Mouse (Mus musculus): ENCODE data around the gene Slc38a10. TPM values are rescaled to one million over a fixed set of nuclear protein-coding genes. Genes with fewer than 3 reads are reported as not detected.

The Slc38a10 gene
- polyA plus RNA-seq, 1 experiment = 44.0 TPM

DNA sequence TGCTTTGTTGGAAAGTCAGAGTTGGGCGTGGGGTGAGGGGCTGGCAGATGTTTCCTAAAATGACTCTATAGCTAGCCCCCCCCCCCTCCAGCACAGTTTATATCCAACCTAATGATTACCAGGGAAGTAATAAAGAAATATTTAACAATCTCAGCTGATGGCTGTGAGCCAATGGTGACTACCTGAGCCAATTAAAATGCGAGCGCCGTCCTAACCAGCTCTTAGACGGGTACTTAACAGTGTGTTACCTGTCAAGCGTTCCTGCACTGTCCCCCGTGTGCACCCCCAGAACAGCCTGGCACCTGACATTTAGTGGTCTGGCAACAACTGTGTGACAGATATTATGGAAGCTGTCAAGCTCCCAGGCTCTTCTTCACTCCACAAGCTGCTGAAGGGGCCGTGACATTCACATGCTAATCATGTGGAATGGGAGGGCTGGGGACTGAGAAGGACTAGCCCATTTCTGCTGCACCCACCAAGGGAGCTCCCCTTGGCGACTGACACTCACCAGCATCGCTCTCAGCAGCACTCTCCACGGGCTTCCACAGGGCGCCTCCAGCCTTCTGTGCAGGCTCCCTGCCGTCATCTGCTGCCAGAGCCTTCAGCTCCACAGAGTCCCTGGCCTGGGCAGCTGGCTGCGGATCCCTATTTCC, 41.5 kb downstream of the Slc38a10 start:
- Histone ChIP-seq H3K27ac (ENCODE audit: insufficient read depth, low read length) (no peak overlapping the region), H3K4me3 (ENCODE audit: low read depth, low read length) (no peak overlapping the region), H3K4me1 (ENCODE audit: control insufficient read depth, insufficient read depth, low read length) (peaks cover 2% of the 10 kb centered on the region), H3K9me3 (replicated peaks; ENCODE audit: control insufficient read depth, insufficient read depth, low read length, poor library complexity, severe bottlenecking) (no peaks in the 10 kb centered on the region), H3K27me3 (ENCODE audit: control insufficient read depth, insufficient read depth, low read length, poor library complexity, severe bottlenecking) (no peaks in the 10 kb centered on the region), H3K36me3 (ENCODE audit: control insufficient read depth, insufficient read depth, low read length, poor library complexity, severe bottlenecking) (peaks cover 5% of the 10 kb centered on the region; the same call in 1 of the 2 replicates), H3K9ac (ENCODE audit: low read depth, poor library complexity, severe bottlenecking) (no peak overlapping the region)
- TF ChIP-seq EP300 (IDR thresholded peaks at IDR 0.05; ENCODE audit: insufficient read depth, low read depth, low read length) = no peak
- TF ChIP-seq POLR2A (IDR thresholded peaks at IDR 0.05; ENCODE audit: insufficient read depth, low read length) = no peak
- TF ChIP-seq CTCF (IDR thresholded peaks at IDR 0.05; ENCODE audit: low read depth, low read length) = no peak

DNA sequence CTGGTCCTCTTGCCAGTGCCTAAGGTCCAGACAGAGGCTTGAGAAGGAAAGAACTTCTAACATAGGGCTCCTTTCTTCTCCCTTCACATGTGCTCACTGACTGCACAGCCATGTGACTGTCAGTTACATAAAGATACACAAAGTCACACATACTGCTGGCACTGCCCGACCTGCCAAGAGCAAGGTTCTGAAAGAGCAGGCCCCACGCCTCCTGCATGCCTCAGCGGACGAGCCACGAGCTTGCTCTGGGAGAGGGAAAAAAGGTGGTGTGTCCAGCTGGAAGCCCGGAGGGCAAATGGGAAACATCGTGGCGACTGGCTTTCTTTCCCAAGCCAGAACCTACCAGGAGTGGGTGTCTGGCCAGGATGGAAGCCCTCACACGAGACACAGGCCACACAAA, 43.4 kb downstream of the Slc38a10 start:
- H3K4me3 ChIP-seq (ENCODE audit: low read depth, low read length) = no peak overlapping the region
- no peak overlapping the region for H3K27ac ChIP-seq (ENCODE audit: insufficient read depth, low read length)
- TF ChIP-seq EP300 (IDR thresholded peaks at IDR 0.05; ENCODE audit: insufficient read depth, low read depth, low read length) (no peak), POLR2A (IDR thresholded peaks at IDR 0.05; ENCODE audit: insufficient read depth, low read length) (no peak), CTCF (IDR thresholded peaks at IDR 0.05; ENCODE audit: low read depth, low read length) (no peak)
- peaks cover 2% of the 10 kb centered on the region for H3K4me1 ChIP-seq (ENCODE audit: control insufficient read depth, insufficient read depth, low read length)
- no peaks in the 10 kb centered on the region for H3K27me3 ChIP-seq (ENCODE audit: control insufficient read depth, insufficient read depth, low read length, poor library complexity, severe bottlenecking)
- no peak overlapping the region for H3K9ac ChIP-seq (ENCODE audit: low read depth, poor library complexity, severe bottlenecking)
- H3K36me3 ChIP-seq (ENCODE audit: control insufficient read depth, insufficient read depth, low read length, poor library complexity, severe bottlenecking) = peaks cover 5% of the 10 kb centered on the region; the same call in 1 of the 2 replicates
- no peaks in the 10 kb centered on the region for H3K9me3 ChIP-seq (replicated peaks; ENCODE audit: control insufficient read depth, insufficient read depth, low read length, poor library complexity, severe bottlenecking)

GRCm38 (mm10) chr11:120107026-120107425, 44.1 kb downstream of the Slc38a10 start:
- no peak overlapping the region for H3K4me3 ChIP-seq (ENCODE audit: low read depth, low read length)
- H3K4me1 ChIP-seq (ENCODE audit: control insufficient read depth, insufficient read depth, low read length) = peaks cover 2% of the 10 kb centered on the region
- no peak overlapping the region for H3K27ac ChIP-seq (ENCODE audit: insufficient read depth, low read length)
- H3K9me3 ChIP-seq (replicated peaks; ENCODE audit: control insufficient read depth, insufficient read depth, low read length, poor library complexity, severe bottlenecking) = no peaks in the 10 kb centered on the region
- H3K9ac ChIP-seq (ENCODE audit: low read depth, poor library complexity, severe bottlenecking) = no peak overlapping the region
- TF ChIP-seq CTCF (IDR thresholded peaks at IDR 0.05; ENCODE audit: low read depth, low read length) (no peak), EP300 (IDR thresholded peaks at IDR 0.05; ENCODE audit: insufficient read depth, low read depth, low read length) (no peak)
- H3K36me3 ChIP-seq (ENCODE audit: control insufficient read depth, insufficient read depth, low read length, poor library complexity, severe bottlenecking) = peaks cover 5% of the 10 kb centered on the region; the same call in 1 of the 2 replicates
- H3K27me3 ChIP-seq (ENCODE audit: control insufficient read depth, insufficient read depth, low read length, poor library complexity, severe bottlenecking) = no peaks in the 10 kb centered on the region

DNA sequence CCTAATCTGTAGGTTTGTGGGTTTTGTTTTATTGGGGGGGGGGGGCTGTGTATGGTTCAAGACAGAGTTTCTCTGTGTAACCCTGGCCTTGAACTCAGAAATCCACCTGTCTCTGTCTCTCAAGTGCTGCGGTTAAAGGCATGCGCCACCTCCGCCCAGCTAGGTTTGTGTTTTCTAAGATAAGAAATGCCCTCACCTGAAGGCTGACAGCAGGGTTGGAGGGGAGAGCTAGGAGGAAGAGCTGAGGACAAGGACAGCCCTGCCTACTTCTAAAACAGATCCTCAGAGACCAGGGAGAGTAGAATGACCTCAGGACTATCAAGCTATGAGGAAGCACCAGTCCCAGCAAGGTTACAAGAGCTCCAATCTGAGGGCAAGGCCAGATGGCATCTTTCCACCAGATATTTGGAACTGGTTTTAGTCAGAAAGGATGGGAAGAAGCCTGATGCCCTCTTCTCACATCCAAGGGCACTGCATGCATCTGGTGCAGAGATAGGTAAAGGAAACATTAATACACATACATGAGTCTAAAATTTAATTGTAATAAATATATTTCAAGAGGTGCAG, 47.6 kb downstream of the Slc38a10 start:
- Histone ChIP-seq H3K9me3 (replicated peaks; ENCODE audit: control insufficient read depth, insufficient read depth, low read length, poor library complexity, severe bottlenecking) (no peaks in the 10 kb centered on the region), H3K4me1 (ENCODE audit: control insufficient read depth, insufficient read depth, low read length) (peaks cover 2% of the 10 kb centered on the region), H3K4me3 (ENCODE audit: low read depth, low read length) (no peak overlapping the region), H3K27ac (ENCODE audit: insufficient read depth, low read length) (no peak overlapping the region), H3K36me3 (ENCODE audit: control insufficient read depth, insufficient read depth, low read length, poor library complexity, severe bottlenecking) (0 out of 2 replicates have a peak, but pooled peaks cover 2% of the 10 kb centered on the region), H3K27me3 (ENCODE audit: control insufficient read depth, insufficient read depth, low read length, poor library complexity, severe bottlenecking) (no peaks in the 10 kb centered on the region), H3K9ac (ENCODE audit: low read depth, poor library complexity, severe bottlenecking) (no peak overlapping the region)
- TF ChIP-seq EP300 (IDR thresholded peaks at IDR 0.05; ENCODE audit: insufficient read depth, low read depth, low read length) (no peak), CTCF (IDR thresholded peaks at IDR 0.05; ENCODE audit: low read depth, low read length) (no peak), POLR2A (IDR thresholded peaks at IDR 0.05; ENCODE audit: insufficient read depth, low read length) (no peak)

- peaks cover 4% of the 10 kb centered on the region for H3K4me1 ChIP-seq (ENCODE audit: control insufficient read depth, insufficient read depth, low read length)
- H3K27me3 ChIP-seq (ENCODE audit: control insufficient read depth, insufficient read depth, low read length, poor library complexity, severe bottlenecking) = no peaks in the 10 kb centered on the region
- H3K4me3 ChIP-seq (ENCODE audit: low read depth, low read length) = no peak overlapping the region
- H3K36me3 ChIP-seq (ENCODE audit: control insufficient read depth, insufficient read depth, low read length, poor library complexity, severe bottlenecking) = no peaks in the 10 kb centered on the region
- TF ChIP-seq CTCF (IDR thresholded peaks at IDR 0.05; ENCODE audit: low read depth, low read length) (peak; percentile 58), EP300 (IDR thresholded peaks at IDR 0.05; ENCODE audit: insufficient read depth, low read depth, low read length) (no peak)
- H3K9ac ChIP-seq (ENCODE audit: low read depth, poor library complexity, severe bottlenecking) = no peak overlapping the region
- no peak overlapping the region for H3K27ac ChIP-seq (ENCODE audit: insufficient read depth, low read length)
- no peaks in the 10 kb centered on the region for H3K9me3 ChIP-seq (replicated peaks; ENCODE audit: control insufficient read depth, insufficient read depth, low read length, poor library complexity, severe bottlenecking)
These were observed 50.1 kb downstream of the Slc38a10 start for GRCm38 (mm10) chr11:120101036-120101435.

Measured in ES-Bruce4 (cell line).